Mouse (Mus musculus): ENCODE results near the gene Gaa. TPM values are rescaled to one million over a fixed set of nuclear protein-coding genes. Genes with fewer than 3 reads are reported as not detected.
"Not testable (repeated sequence)": the region's sequence is repeated elsewhere in the genome, so short reads cannot be mapped to it uniquely, and the experiment has no call there.

The Gaa gene
- polyA plus RNA-seq, 1 experiment from 2014 or later: 26.8 TPM

DNA sequence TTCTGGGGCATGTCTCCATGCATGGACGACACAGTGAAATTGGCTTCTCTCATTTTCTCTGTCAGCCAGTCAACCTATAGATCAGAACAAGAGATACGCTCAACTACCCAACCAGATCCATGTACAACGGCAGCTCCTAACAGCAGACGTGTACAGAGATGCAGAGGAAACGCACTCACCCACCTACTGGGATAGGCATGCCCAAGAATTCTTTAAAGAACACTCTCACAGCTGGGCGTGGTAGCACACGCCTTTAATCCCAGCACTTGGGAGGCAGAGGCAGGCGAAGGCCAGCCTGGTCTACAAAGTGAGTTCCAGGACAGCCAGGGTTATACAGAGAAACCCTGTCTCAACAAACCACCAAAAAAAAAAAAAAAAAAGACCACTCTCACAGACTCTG lies 25.2 kb downstream of the Gaa start:
- H3K27ac ChIP-seq; H3K4me2 ChIP-seq; H3K4me3 ChIP-seq; ATAC-seq; H3K27me3 ChIP-seq; H3K9me3 ChIP-seq (replicated peaks); H3K4me1 ChIP-seq; H3K9ac ChIP-seq: not testable (repeated sequence)
- H3K36me3 ChIP-seq (ENCODE audit: poor library complexity, severe bottlenecking): peaks cover 97% of the 10 kb centered on the region
- WGBS: 96% methylated on average over 8 of the region's 8 CpGs

DNA sequence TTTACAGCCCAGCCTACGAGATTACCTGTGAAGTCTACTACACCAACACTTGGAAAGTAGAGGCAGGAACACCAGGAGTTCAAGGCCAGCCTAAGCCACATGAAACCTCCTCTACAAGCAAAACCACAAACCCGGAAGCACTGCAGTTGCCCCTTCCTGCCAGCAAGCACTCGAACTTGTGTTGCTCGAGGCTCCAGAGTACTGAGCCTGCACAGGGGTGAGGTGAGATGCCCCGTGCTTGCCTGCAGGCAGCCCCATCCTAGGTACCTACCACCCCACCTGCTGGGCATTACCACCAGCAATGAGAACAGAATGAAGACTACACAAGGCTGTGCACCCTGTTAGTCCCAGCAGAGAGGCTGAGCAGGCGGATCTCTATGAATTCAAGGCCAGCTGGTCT lies 30.3 kb downstream of the Gaa start:
- H3K4me2 ChIP-seq: peak overlapping the region; percentile 93
- peak overlapping the region; percentile 99 for H3K4me3 ChIP-seq

GRCm38 (mm10) chr11:119298917-119299316 lies 31.2 kb downstream of the Gaa start:
- Histone ChIP-seq H3K9ac (peak overlapping the region; percentile 98), H3K9me3 (replicated peaks) (no peaks in the 10 kb centered on the region), H3K4me3 (peak overlapping the region; percentile 99), H3K4me1 (peaks cover 27% of the 10 kb centered on the region), H3K27ac (peak overlapping the region; percentile 98; the same call in 1 of the 2 replicates), H3K36me3 (ENCODE audit: poor library complexity, severe bottlenecking) (peaks cover 43% of the 10 kb centered on the region), H3K4me2 (peak overlapping the region; percentile 93), H3K27me3 (peaks cover 4% of the 10 kb centered on the region)
- no peak for ATAC-seq
- 11% methylated on average over 7 of the region's 7 CpGs for WGBS

More for the DNA sequence above, 30.3 kb downstream of the Gaa start:
- H3K27me3 ChIP-seq: no peaks in the 10 kb centered on the region
- peak overlapping the region; percentile 98; the same call in 1 of the 2 replicates for H3K9ac ChIP-seq
- H3K4me1 ChIP-seq: peaks cover 27% of the 10 kb centered on the region
- no peaks in the 10 kb centered on the region for H3K9me3 ChIP-seq (replicated peaks)
- peaks cover 52% of the 10 kb centered on the region for H3K36me3 ChIP-seq (ENCODE audit: poor library complexity, severe bottlenecking)
- H3K27ac ChIP-seq: no peak overlapping the region
- 81% methylated on average over 6 of the region's 6 CpGs for WGBS
- no peak for ATAC-seq

DNA sequence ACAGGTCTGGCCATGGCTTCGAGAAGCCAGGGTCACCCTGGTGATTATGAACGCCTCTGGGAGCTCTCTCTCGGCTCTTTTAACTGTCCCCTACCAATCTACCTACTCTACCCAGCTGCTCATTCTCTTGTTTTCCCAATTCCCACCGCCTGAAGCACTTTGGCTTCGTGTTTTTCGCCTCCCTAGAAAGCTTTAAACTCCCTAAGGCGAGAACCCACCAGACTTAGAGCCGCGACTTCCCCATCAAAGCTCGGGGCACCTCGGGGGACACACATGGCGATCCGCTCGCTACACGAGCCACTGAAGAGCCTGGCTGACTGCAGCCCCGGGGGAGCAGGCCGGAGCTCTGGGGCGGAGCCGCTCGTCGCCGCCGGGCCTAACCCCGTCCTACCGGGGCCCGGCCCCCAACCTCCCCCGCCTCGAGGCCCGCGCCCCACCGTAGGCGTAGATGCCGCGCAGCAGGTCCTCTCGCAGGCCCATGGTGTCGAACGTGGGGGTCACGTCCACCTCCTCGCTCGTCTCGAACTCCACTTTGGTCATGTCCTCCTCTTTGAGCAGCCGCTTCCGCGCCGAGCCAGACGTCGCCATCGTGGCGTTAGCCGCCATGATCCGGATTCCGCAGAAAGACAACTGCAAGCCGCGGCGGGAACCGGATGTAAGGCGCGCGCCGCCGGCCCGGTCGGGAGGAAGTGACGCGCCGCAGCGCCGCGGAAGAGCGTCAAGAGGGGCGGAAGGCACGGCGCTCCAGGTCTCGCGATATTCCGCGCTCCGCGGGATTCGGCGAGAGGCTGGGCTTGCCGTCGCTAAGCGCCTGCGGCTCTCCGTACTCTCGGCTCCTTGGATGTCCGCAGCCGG lies 31.9 kb downstream of the Gaa start, which contains the start of gene Eif4a3:
Gene Eif4a3, minus strand, starts transcription at position 699 of the 855 bp plus-strand sequence.
- Histone ChIP-seq H3K4me3 (peak within 1 kb of the TSS; percentile 99), H3K27ac (peak within 1 kb of the TSS; percentile 98), H3K27me3 (peaks cover 9% of the 10 kb centered on the region), H3K9ac (peak within 1 kb of the TSS; percentile 98), H3K4me2 (peak within 1 kb of the TSS; percentile 93), H3K4me1 (peaks cover 27% of the 10 kb centered on the region), H3K36me3 (ENCODE audit: poor library complexity, severe bottlenecking) (peaks cover 36% of the 10 kb centered on the region), H3K9me3 (replicated peaks) (no peaks in the 10 kb centered on the region)
- ATAC-seq: peak; percentile 98
- under 1% methylated on average over 73 of the region's 89 CpGs for WGBS

GRCm38 (mm10) chr11:119300246-119300935 lies 32.7 kb downstream of the Gaa start:
- Histone ChIP-seq H3K9ac (peak overlapping the region; percentile 98), H3K4me3 (peak overlapping the region; percentile 99), H3K4me2 (peak overlapping the region; percentile 76), H3K36me3 (ENCODE audit: poor library complexity, severe bottlenecking) (peaks cover 28% of the 10 kb centered on the region), H3K27ac (peak overlapping the region; percentile 98), H3K4me1 (peaks cover 27% of the 10 kb centered on the region), H3K27me3 (peaks cover 11% of the 10 kb centered on the region), H3K9me3 (replicated peaks) (no peaks in the 10 kb centered on the region)
- ATAC-seq: peak; percentile 88
- WGBS: 1% methylated on average over 31 of the region's 31 CpGs

GRCm38 (mm10) chr11:119300986-119301385 lies 33.3 kb downstream of the Gaa start:
- Histone ChIP-seq H3K27ac (0 out of 2 replicates have a peak overlapping the region, but pooled peaks have one; percentile 98), H3K4me1 (peaks cover 27% of the 10 kb centered on the region), H3K36me3 (ENCODE audit: poor library complexity, severe bottlenecking) (peaks cover 22% of the 10 kb centered on the region), H3K9ac (peak overlapping the region; percentile 98; the same call in 1 of the 2 replicates), H3K4me3 (peak overlapping the region; percentile 99), H3K4me2 (peak overlapping the region; percentile 76), H3K27me3 (peaks cover 11% of the 10 kb centered on the region), H3K9me3 (replicated peaks) (no peaks in the 10 kb centered on the region)
- 23% methylated on average over 2 of the region's 2 CpGs for WGBS
- ATAC-seq: no peak

- Histone ChIP-seq H3K27me3 (peaks cover 14% of the 10 kb centered on the region), H3K27ac (no peak overlapping the region), H3K4me2 (no peak overlapping the region), H3K4me1 (peaks cover 11% of the 10 kb centered on the region), H3K36me3 (ENCODE audit: poor library complexity, severe bottlenecking) (no peaks in the 10 kb centered on the region), H3K9ac (no peak overlapping the region; the same call in 1 of the 2 replicates), H3K9me3 (replicated peaks) (no peaks in the 10 kb centered on the region), H3K4me3 (no peak overlapping the region)
- ATAC-seq: no peak
- WGBS: 45% methylated on average over 16 of the region's 16 CpGs
Measured at GRCm38 (mm10) chr11:119304904-119305712, 37.4 kb downstream of the Gaa start.

DNA sequence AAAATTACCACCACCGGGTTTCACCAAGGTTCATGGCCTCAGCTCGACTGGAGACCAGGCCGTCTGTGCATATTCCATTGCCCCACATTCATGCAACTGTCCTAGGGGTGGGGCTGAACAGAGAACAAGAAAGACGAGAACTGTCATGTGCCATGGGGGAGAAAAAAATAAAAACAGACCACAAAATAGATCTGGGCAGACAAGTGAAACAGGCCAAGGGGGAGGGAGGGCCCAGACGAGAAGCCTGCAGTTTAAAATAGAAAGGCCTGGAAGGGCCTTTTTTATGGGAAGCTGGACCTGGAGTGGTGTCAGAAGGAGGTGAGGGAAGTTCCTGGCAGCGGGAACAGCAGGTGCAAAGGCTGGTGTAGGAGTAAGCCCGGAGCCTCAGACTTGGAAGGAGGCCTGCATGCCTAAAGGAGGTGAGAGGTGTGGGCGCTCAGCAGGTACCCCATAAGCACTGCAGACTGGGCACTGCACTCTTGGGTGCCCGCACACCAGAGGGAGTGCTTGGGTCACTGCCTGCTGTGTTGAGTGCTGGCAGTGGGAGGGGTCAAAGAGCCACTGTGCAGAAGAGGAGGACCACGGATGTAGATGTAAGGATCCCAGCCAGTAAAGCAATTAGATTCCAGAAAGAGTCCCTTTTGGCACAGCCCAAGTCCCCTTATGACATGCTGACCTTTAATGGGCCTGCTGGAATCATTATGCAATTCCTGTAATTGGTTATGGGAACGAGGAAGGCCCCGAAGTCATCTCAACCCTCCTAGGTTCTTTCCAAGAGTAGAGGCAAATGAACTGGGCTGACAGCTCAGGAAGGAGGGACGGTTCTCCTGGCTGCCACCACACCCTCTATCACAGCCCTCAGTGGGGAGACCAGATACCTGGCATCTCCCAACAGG lies 39.3 kb downstream of the Gaa start:
- H3K9ac ChIP-seq: no peak overlapping the region
- no peaks in the 10 kb centered on the region for H3K9me3 ChIP-seq (replicated peaks)
- H3K27ac ChIP-seq: no peak overlapping the region
- H3K27me3 ChIP-seq: peaks cover 17% of the 10 kb centered on the region
- no peak overlapping the region for H3K4me3 ChIP-seq
- H3K4me2 ChIP-seq: no peak overlapping the region
- H3K4me1 ChIP-seq: no peaks in the 10 kb centered on the region
- no peaks in the 10 kb centered on the region for H3K36me3 ChIP-seq (ENCODE audit: poor library complexity, severe bottlenecking)
- 64% methylated on average over 13 of the region's 13 CpGs for WGBS
- ATAC-seq: no peak

DNA sequence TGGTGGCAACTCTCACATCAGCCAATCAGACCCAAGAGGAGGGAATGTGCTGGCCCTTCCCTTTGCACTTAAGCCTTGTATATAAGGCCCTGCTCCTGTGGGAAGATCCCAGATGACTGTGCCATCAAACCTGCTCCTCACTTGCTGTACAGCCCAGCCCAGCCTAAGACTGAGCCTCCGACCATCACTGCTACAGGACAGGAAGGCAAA lies 39.9 kb downstream of the Gaa start, which contains the start of gene Card14:
Gene Card14, plus strand, starts transcription at position 111 of the 210 bp plus-strand sequence.
- no peaks in the 10 kb centered on the region for H3K9me3 ChIP-seq (replicated peaks)
- no peaks in the 10 kb centered on the region for H3K36me3 ChIP-seq (ENCODE audit: poor library complexity, severe bottlenecking)
- ATAC-seq: no peak
- H3K27me3 ChIP-seq: peaks cover 17% of the 10 kb centered on the region
- no peak within 1 kb of the TSS for H3K4me3 ChIP-seq
- H3K4me2 ChIP-seq: no peak within 1 kb of the TSS
- no peaks in the 10 kb centered on the region for H3K4me1 ChIP-seq
- no peak within 1 kb of the TSS for H3K27ac ChIP-seq
- no peak within 1 kb of the TSS for H3K9ac ChIP-seq
- 42% methylated on average over 1 of the region's 1 CpGs for WGBS

DNA sequence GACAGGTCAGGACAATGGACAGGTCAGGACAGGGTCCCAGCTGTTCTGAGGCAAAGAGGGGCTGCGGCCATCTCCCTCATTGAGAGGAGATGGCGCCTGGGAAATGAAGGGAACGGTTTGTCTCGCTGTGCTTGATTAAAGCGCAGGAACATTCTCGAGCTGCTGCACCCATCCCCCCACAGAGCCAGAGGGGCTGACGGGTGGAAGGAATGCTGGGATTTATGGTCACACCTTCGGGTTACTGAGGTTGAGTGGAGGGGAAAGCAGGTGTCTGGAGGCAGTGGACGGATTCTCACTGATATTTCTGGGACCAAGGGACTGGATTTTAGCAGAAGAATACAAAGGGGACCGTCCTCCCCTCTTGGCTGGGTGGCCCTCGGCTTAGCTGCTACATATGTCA lies 40.2 kb downstream of the Gaa start:
- Histone ChIP-seq H3K4me1 (no peaks in the 10 kb centered on the region), H3K4me2 (no peak overlapping the region), H3K27me3 (peaks cover 17% of the 10 kb centered on the region), H3K4me3 (no peak overlapping the region), H3K27ac (no peak overlapping the region), H3K9ac (no peak overlapping the region), H3K36me3 (ENCODE audit: poor library complexity, severe bottlenecking) (no peaks in the 10 kb centered on the region), H3K9me3 (replicated peaks) (no peaks in the 10 kb centered on the region)
- 31% methylated on average over 11 of the region's 11 CpGs for WGBS
- no peak for ATAC-seq

GRCm38 (mm10) chr11:119310621-119311020 lies 42.9 kb downstream of the Gaa start:
- no peaks in the 10 kb centered on the region for H3K4me1 ChIP-seq
- H3K27me3 ChIP-seq: peaks cover 6% of the 10 kb centered on the region
- no peak overlapping the region for H3K4me3 ChIP-seq
- no peak overlapping the region for H3K9ac ChIP-seq
- no peak overlapping the region for H3K27ac ChIP-seq
- 12% methylated on average over 10 of the region's 10 CpGs for WGBS
- no peak overlapping the region for H3K4me2 ChIP-seq
- no peak for ATAC-seq
- H3K9me3 ChIP-seq (replicated peaks): no peaks in the 10 kb centered on the region
- H3K36me3 ChIP-seq (ENCODE audit: poor library complexity, severe bottlenecking): no peaks in the 10 kb centered on the region
